9 mouse cellular contexts compared by ENCODE assay signal in the genomic region with DNA sequence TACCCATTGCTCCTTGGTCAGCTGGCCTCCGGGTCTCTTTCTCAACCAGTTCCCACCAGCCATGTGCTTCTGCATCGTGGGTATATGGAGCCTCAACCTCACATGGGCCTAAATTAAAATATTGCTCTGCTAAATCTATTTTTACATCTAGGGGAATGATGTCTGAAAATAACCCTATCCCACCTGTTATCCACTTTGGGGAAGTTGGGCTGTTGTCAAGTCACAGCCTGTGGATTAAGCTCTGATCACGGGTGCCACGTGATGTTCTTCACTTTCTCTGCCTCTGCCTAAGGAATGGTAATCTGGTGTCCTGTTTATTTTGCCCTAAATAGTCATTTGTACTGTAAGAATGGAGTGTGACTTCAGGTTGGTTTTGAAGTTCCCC. TPM values are rescaled to one million over a fixed set of nuclear protein-coding genes. Genes with fewer than 3 reads are reported as not detected.
DNase-seq lines count a peak whose midpoint lies in the region; ATAC-seq lines count a peak whose summit lies in the region.
"Had no signal": no experiment of that assay in that cellular context is flagged by ENCODE, and none has a peak within 500 bp of the region (broad histone marks: within the 10 kb centered on the region; RNA-seq: fewer than 3 reads in every experiment).

No protein-coding gene starts in this region.

- DNase-seq in kidney, postnatal 25 days = no peak
- DNase-seq in adrenal gland, postnatal 4 days (ENCODE audit: low spot score in 2 of 2) = no peak
- DNase-seq in cerebellum, postnatal 14 days = no peak
- no peak for DNase-seq in right cerebral cortex, adult 2 months (ENCODE audit: low spot score in 2 of 2)

- H3K4me2 ChIP-seq in kidney, embryonic 14.5 days (replicated peaks; ENCODE audit: low read depth, low read length) = peak overlapping the region; percentile 27; the same call in 1 of the 2 replicates
- H3K4me2 ChIP-seq in forebrain, embryonic 13.5 days = peak overlapping the region; percentile 28; the same call in 1 of the 2 replicates
- no peak overlapping the region for H3K4me2 ChIP-seq in limb, embryonic 12.5 days

- H3K27ac ChIP-seq in kidney, embryonic 14.5 days (ENCODE audit: low read depth, low read length) = peak overlapping the region; percentile 88; the same call in 1 of the 2 replicates
- H3K27ac ChIP-seq in brown adipose tissue, adult 24 weeks (replicated peaks; ENCODE audit: low read depth, low read length) = 0 out of 2 replicates have a peak overlapping the region, but pooled peaks have one; percentile 17
- peak overlapping the region; percentile 65 for H3K27ac ChIP-seq in forebrain, embryonic 13.5 days
- peak overlapping the region; percentile 81; the same call in 1 of the 2 replicates for H3K27ac ChIP-seq in limb, embryonic 12.5 days
- H3K27ac ChIP-seq: liver, embryonic 14.5 days had no signal

- ATAC-seq in kidney, embryonic 14.5 days (ENCODE audit: low FRiP score, low TSS enrichment) = no peak
- ATAC-seq in forebrain, embryonic 13.5 days = 0 out of 2 replicates have a peak, but pooled peaks have one; percentile 9
- ATAC-seq in limb, embryonic 12.5 days (ENCODE audit: insufficient number of reproducible peaks, insufficient read depth, low FRiP score, low TSS enrichment, low read depth) = 0 out of 2 replicates have a peak, but pooled peaks have one; percentile 9

- no peak overlapping the region for H3K4me3 ChIP-seq in kidney, embryonic 14.5 days (ENCODE audit: low read length)
- H3K4me3 ChIP-seq in brown adipose tissue, adult 24 weeks (ENCODE audit: insufficient read depth, low read depth, low read length) = no peak overlapping the region
- no peak overlapping the region for H3K4me3 ChIP-seq in forebrain, embryonic 13.5 days
- H3K4me3 ChIP-seq in limb, embryonic 12.5 days (replicated peaks) = no peak overlapping the region

- H3K27me3 ChIP-seq in kidney, embryonic 14.5 days (ENCODE audit: control insufficient read depth, insufficient read depth, low read length) = no peaks in the 10 kb centered on the region
- no peaks in the 10 kb centered on the region for H3K27me3 ChIP-seq in forebrain, embryonic 13.5 days
- H3K27me3 ChIP-seq in limb, embryonic 12.5 days = no peaks in the 10 kb centered on the region

- H3K36me3 ChIP-seq in kidney, embryonic 14.5 days (ENCODE audit: control insufficient read depth, insufficient read depth, low read length) = no peaks in the 10 kb centered on the region
- no peaks in the 10 kb centered on the region for H3K36me3 ChIP-seq in forebrain, embryonic 13.5 days (ENCODE audit: poor library complexity, severe bottlenecking)
- no peaks in the 10 kb centered on the region for H3K36me3 ChIP-seq in limb, embryonic 12.5 days

- no peaks in the 10 kb centered on the region for H3K9me3 ChIP-seq in kidney, embryonic 14.5 days (ENCODE audit: control insufficient read depth, low read length)
- no peaks in the 10 kb centered on the region for H3K9me3 ChIP-seq in forebrain, embryonic 13.5 days (replicated peaks)
- H3K9me3 ChIP-seq in limb, embryonic 12.5 days = no peaks in the 10 kb centered on the region

- no peak overlapping the region for H3K9ac ChIP-seq in kidney, embryonic 14.5 days (ENCODE audit: low read depth, low read length)
- H3K9ac ChIP-seq in forebrain, embryonic 13.5 days = no peak overlapping the region
- H3K9ac ChIP-seq in limb, embryonic 12.5 days (replicated peaks) = no peak overlapping the region
- H3K9ac ChIP-seq: liver, embryonic 14.5 days had no signal

- peaks cover 78% of the 10 kb centered on the region for H3K4me1 ChIP-seq in kidney, embryonic 14.5 days (ENCODE audit: control insufficient read depth, insufficient read depth, low read length)
- H3K4me1 ChIP-seq in brown adipose tissue, adult 24 weeks (ENCODE audit: control insufficient read depth, insufficient read depth, insufficient read length, low read length) = peaks cover 9% of the 10 kb centered on the region
- H3K4me1 ChIP-seq in forebrain, embryonic 13.5 days = peaks cover 63% of the 10 kb centered on the region
- peaks cover 91% of the 10 kb centered on the region for H3K4me1 ChIP-seq in limb, embryonic 12.5 days (replicated peaks)

- WGBS in kidney, embryonic 14.5 days = 48% methylated on average over 4 of the region's 4 CpGs
- 58% methylated on average over 4 of the region's 4 CpGs for WGBS in forebrain, embryonic 13.5 days
- 39% methylated on average over 4 of the region's 4 CpGs for WGBS in limb, embryonic 12.5 days

RNA-seq across cellular contexts. Expression of gene Tead1, which starts 17.7 kb away (rescaled TPM):
- polyA plus RNA-seq in kidney, embryonic 14.5 days (2014; fragmentation: Nextera tagmentation; extraction: Ambion mirVana) = 30.1 and 36.8 TPM in 2 replicates
- polyA plus RNA-seq in brown adipose tissue, adult 24 weeks (2012; ENCODE audit: insufficient read depth, insufficient read length, missing spikeins) = 8.7 and 9.7 TPM in 2 replicates
- 22.0 and 24.0 TPM in 2 replicates for polyA plus RNA-seq in forebrain, embryonic 13.5 days (2015; fragmentation: Nextera tagmentation; extraction: Ambion mirVana)
- 28.7 and 43.6 TPM in 2 replicates for polyA plus RNA-seq in limb, embryonic 12.5 days (2016; fragmentation: Nextera tagmentation; extraction: Ambion mirVana)
- total RNA-seq in adrenal gland, postnatal 4 days (2021) = 10 to 100 TPM; 66.2 to 74.8 TPM

Comparison
In these comparisons a context has a peak if more than half of its experiments do, and no peak if none do; other contexts are left out.
1. H3K27ac ChIP-seq: peak in every context shown above with its lines; median percentile 88 in kidney, embryonic 14.5 days; 81 in limb, embryonic 12.5 days; 65 in forebrain, embryonic 13.5 days; 17 in brown adipose tissue, adult 24 weeks.